Mouse (Mus musculus): ENCODE measurements around the gene Stat1. TPM values are rescaled to one million over a fixed set of nuclear protein-coding genes. Genes with fewer than 3 reads are reported as not detected.
A peak's percentile ranks its signal among the peaks of the same experiment; 100 is the strongest.

The Stat1 gene
- total and polyA plus RNA-seq, 2 experiments from 2014 or later: 23.0 to 55.1 TPM

GRCm38 (mm10) chr1:52161151-52161550 is 41.9 kb downstream of the Stat1 start:
- Histone ChIP-seq H3K9ac (replicated peaks; ENCODE audit: low read depth, low read length) (no peak overlapping the region), H3K27ac (ENCODE audit: low read depth) (no peak overlapping the region), H3K9me3 (replicated peaks; ENCODE audit: control insufficient read depth, low read length) (no peaks in the 10 kb centered on the region), H3K4me3 (ENCODE audit: low read depth, low read length) (no peak overlapping the region), H3K27me3 (ENCODE audit: control insufficient read depth, insufficient read depth, low read length) (no peaks in the 10 kb centered on the region), H3K4me1 (ENCODE audit: control insufficient read depth, insufficient read depth) (no peaks in the 10 kb centered on the region), H3K36me3 (replicated peaks; ENCODE audit: control insufficient read depth, insufficient read depth, low read length) (peaks cover 83% of the 10 kb centered on the region), H3K4me2 (ENCODE audit: low read depth, low read length) (no peak overlapping the region)
- 78% methylated on average over 8 of the region's 8 CpGs for WGBS
- ATAC-seq (ENCODE audit: insufficient read depth, low read depth) (no peak), DNase-seq (ENCODE audit: low spot score) (no peak)
- no peak for TF ChIP-seq EP300 (IDR thresholded peaks at IDR 0.05; ENCODE audit: low read depth)
- TF ChIP-seq CTCF (IDR thresholded peaks at IDR 0.05; ENCODE audit: low read depth): no peak

- Histone ChIP-seq H3K36me3 (replicated peaks; ENCODE audit: control insufficient read depth, insufficient read depth, low read length) (peaks cover 56% of the 10 kb centered on the region), H3K4me2 (ENCODE audit: low read depth, low read length) (no peak overlapping the region), H3K9ac (replicated peaks; ENCODE audit: low read depth, low read length) (no peak overlapping the region), H3K4me1 (ENCODE audit: control insufficient read depth, insufficient read depth) (no peaks in the 10 kb centered on the region), H3K4me3 (ENCODE audit: low read depth, low read length) (no peak overlapping the region), H3K27ac (ENCODE audit: low read depth) (no peak overlapping the region), H3K27me3 (ENCODE audit: control insufficient read depth, insufficient read depth, low read length) (no peaks in the 10 kb centered on the region), H3K9me3 (replicated peaks; ENCODE audit: control insufficient read depth, low read length) (no peaks in the 10 kb centered on the region)
- ATAC-seq (ENCODE audit: insufficient read depth, low read depth) (no peak), DNase-seq (ENCODE audit: low spot score) (no peak)
- TF ChIP-seq EP300 (IDR thresholded peaks at IDR 0.05; ENCODE audit: low read depth) (no peak), CTCF (IDR thresholded peaks at IDR 0.05; ENCODE audit: low read depth) (no peak)
- 85% methylated on average over 5 of the region's 5 CpGs for whole genome bisulfite sequencing
These were observed 44.6 kb downstream of the Stat1 start for GRCm38 (mm10) chr1:52163707-52164457.

GRCm38 (mm10) chr1:52166652-52167220 is 47.5 kb downstream of the Stat1 start:
- peak; percentile 52 for DNase-seq (ENCODE audit: low spot score)
- Histone ChIP-seq H3K27me3 (ENCODE audit: control insufficient read depth, insufficient read depth, low read length) (no peaks in the 10 kb centered on the region), H3K36me3 (replicated peaks; ENCODE audit: control insufficient read depth, insufficient read depth, low read length) (peaks cover 32% of the 10 kb centered on the region), H3K9ac (replicated peaks; ENCODE audit: low read depth, low read length) (no peak overlapping the region; the same call in 1 of the 2 replicates), H3K9me3 (replicated peaks; ENCODE audit: control insufficient read depth, low read length) (no peaks in the 10 kb centered on the region), H3K4me3 (ENCODE audit: low read depth, low read length) (peak overlapping the region; percentile 19; the same call in 1 of the 2 replicates), H3K4me2 (ENCODE audit: low read depth, low read length) (peak overlapping the region; percentile 38), H3K27ac (ENCODE audit: low read depth) (peak overlapping the region; percentile 73), H3K4me1 (ENCODE audit: control insufficient read depth, insufficient read depth) (peaks cover 9% of the 10 kb centered on the region; the same call in 1 of the 2 replicates)
- WGBS: 55% methylated on average over 14 of the region's 14 CpGs
- TF ChIP-seq EP300 (IDR thresholded peaks at IDR 0.05; ENCODE audit: low read depth) (no peak), CTCF (IDR thresholded peaks at IDR 0.05; ENCODE audit: low read depth) (no peak)
- ATAC-seq (ENCODE audit: insufficient read depth, low read depth): peak; percentile 59; the same call in 1 of the 2 replicates

DNA sequence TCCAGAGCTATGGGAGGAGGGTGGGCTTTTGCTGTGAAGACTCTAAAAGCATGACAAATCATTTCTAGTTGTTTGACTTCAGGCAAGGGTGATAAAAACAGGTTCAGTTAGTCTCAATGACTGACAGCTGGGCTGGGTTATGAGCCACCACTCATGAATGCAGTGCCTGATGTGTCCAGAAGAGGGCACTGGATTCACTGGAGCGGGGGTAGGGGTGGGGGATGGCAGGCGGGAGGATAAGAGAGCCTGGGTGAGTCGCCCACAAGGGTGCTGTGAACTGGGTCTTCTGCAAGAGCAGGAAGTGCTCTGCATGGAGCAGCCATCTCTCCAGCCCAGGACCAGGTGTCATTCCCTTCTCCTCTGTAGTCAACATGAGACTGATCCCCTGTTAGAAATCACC is 50.8 kb downstream of the Stat1 start:
- no peak overlapping the region for H3K4me3 ChIP-seq (ENCODE audit: low read depth, low read length)
- 14% methylated on average over 3 of the region's 3 CpGs for WGBS
- peak; percentile 56; the same call in 1 of the 2 replicates for ATAC-seq (ENCODE audit: insufficient read depth, low read depth)
- no peak overlapping the region for H3K9ac ChIP-seq (replicated peaks; ENCODE audit: low read depth, low read length)
- no peak overlapping the region for H3K27ac ChIP-seq (ENCODE audit: low read depth)
- H3K36me3 ChIP-seq (replicated peaks; ENCODE audit: control insufficient read depth, insufficient read depth, low read length): 0 out of 2 replicates have a peak, but pooled peaks cover 10% of the 10 kb centered on the region
- no peak for TF ChIP-seq EP300 (IDR thresholded peaks at IDR 0.05; ENCODE audit: low read depth)
- peak; percentile 63 for TF ChIP-seq CTCF (IDR thresholded peaks at IDR 0.05; ENCODE audit: low read depth)
- no peak for DNase-seq (ENCODE audit: low spot score)
- H3K27me3 ChIP-seq (ENCODE audit: control insufficient read depth, insufficient read depth, low read length): no peaks in the 10 kb centered on the region
- no peaks in the 10 kb centered on the region for H3K9me3 ChIP-seq (replicated peaks; ENCODE audit: control insufficient read depth, low read length)
- H3K4me2 ChIP-seq (ENCODE audit: low read depth, low read length): no peak overlapping the region
- H3K4me1 ChIP-seq (ENCODE audit: control insufficient read depth, insufficient read depth): peaks cover 12% of the 10 kb centered on the region; the same call in 1 of the 2 replicates

DNA sequence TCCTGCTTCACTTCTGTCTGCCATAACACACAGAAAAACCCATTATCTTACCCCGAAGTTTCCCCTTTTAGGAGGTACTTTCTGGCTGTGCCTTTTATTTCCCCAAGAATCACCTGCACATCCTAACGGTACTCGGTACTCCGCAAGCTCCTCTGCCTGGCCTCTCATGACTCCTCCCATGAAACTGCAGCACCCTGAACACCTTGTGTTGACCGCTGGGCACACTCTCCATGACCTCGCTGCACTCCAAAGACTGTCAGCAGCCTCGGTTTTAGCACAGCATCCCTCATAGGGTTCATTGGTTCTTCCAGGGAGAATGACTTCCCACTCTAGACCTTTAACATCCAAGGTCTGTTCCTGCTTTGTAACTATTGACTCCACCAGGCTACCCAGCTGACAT is 51.5 kb downstream of the Stat1 start:
- no peaks in the 10 kb centered on the region for H3K27me3 ChIP-seq (ENCODE audit: control insufficient read depth, insufficient read depth, low read length)
- ATAC-seq (ENCODE audit: insufficient read depth, low read depth) (no peak), DNase-seq (ENCODE audit: low spot score) (no peak)
- H3K4me1 ChIP-seq (ENCODE audit: control insufficient read depth, insufficient read depth): peaks cover 12% of the 10 kb centered on the region; the same call in 1 of the 2 replicates
- 63% methylated on average over 7 of the region's 7 CpGs for WGBS
- no peaks in the 10 kb centered on the region for H3K9me3 ChIP-seq (replicated peaks; ENCODE audit: control insufficient read depth, low read length)
- H3K4me2 ChIP-seq (ENCODE audit: low read depth, low read length): no peak overlapping the region
- H3K9ac ChIP-seq (replicated peaks; ENCODE audit: low read depth, low read length): no peak overlapping the region
- TF ChIP-seq CTCF (IDR thresholded peaks at IDR 0.05; ENCODE audit: low read depth): no peak
- no peak for TF ChIP-seq EP300 (IDR thresholded peaks at IDR 0.05; ENCODE audit: low read depth)
- H3K27ac ChIP-seq (ENCODE audit: low read depth): no peak overlapping the region
- H3K4me3 ChIP-seq (ENCODE audit: low read depth, low read length): no peak overlapping the region
- 0 out of 2 replicates have a peak, but pooled peaks cover 4% of the 10 kb centered on the region for H3K36me3 ChIP-seq (replicated peaks; ENCODE audit: control insufficient read depth, insufficient read depth, low read length)
